Mouse (Mus musculus): Measurements from ENCODE around the gene Dpm2.

Dpm2 gene

DNA sequence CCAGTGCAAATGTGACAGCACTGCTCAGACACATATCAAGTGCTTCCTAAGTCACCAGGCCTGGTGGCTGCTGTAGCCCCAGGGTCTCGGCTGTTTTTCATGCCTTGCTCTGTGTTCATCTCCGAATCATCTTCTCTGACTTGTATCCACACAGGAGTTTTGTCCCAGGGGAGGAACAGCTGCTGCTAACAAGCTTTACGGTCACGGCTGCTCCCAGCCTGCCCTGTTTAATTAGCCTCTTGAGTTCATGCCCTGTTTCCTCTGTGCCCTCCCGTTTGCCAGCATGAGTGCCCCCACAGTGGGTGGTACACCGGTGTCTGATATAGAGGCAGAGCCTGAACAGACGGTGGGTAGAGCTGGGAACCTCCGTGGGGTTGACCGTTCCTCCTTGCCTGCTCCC, 47.4 kb downstream of the Dpm2 start:
- DNase-seq = no peak

GRCm38 (mm10) chr2:32620682-32621516, 50.2 kb downstream of the Dpm2 start:
- DNase-seq = no peak

GRCm38 (mm10) chr2:32621517-32621859, 50.8 kb downstream of the Dpm2 start, which contains the start of gene Ak1:
Ak1 (plus strand) TSS chr2:32621758.
- DNase-seq = no peak
